Mouse (Mus musculus) embryonic fibroblast, embryonic 13.5 days (primary cell): ENCODE results near the gene E2f2. TPM values are rescaled to one million over a fixed set of nuclear protein-coding genes. Genes with fewer than 3 reads are reported as not detected.

ENCODE experiments used
- H3K27ac ChIP-seq: 2 replicates; pipeline ENCODE4 v1.5.1; 2012; ENCODE audit warnings: low read length, control low read depth, inconsistent platforms; ENCODE audit not compliant: insufficient read depth
- H3K4me1 ChIP-seq: 2 replicates; pipeline ENCODE4 v1.6.1; 2011; ENCODE audit warnings: low read length; ENCODE audit not compliant: control insufficient read depth, insufficient read depth
- H3K4me3 ChIP-seq: 2 replicates; pipeline ENCODE4 v1.5.1; 2011; ENCODE audit warnings: mild to moderate bottlenecking, control low read depth, low read length; ENCODE audit not compliant: insufficient read depth
- CTCF ChIP-seq: IDR thresholded peaks from 2 replicates; pipeline ENCODE4 v1.5.1; 2011; ENCODE audit warnings: mild to moderate bottlenecking, control low read depth, low read length, moderate library complexity, borderline replicate concordance; ENCODE audit not compliant: insufficient read depth
- POLR2A ChIP-seq: IDR thresholded peaks from 2 replicates; pipeline ENCODE4 v1.6.1; 2011; ENCODE audit warnings: low read depth, mild to moderate bottlenecking, control low read depth, low read length, moderate library complexity
- polyA plus RNA-seq: library from polyadenylated mRNA; stranded (reverse); fragments of >200 nt; gene quantifications from 2 replicates; pipeline ENCODE4 v1.2.4, GENCODE M21; 2011; ENCODE audit warnings: low read depth; ENCODE audit not compliant: missing spikeins, insufficient read length

Gene E2f2
- polyA plus RNA-seq, 1 experiment = 1.1 TPM

DNA sequence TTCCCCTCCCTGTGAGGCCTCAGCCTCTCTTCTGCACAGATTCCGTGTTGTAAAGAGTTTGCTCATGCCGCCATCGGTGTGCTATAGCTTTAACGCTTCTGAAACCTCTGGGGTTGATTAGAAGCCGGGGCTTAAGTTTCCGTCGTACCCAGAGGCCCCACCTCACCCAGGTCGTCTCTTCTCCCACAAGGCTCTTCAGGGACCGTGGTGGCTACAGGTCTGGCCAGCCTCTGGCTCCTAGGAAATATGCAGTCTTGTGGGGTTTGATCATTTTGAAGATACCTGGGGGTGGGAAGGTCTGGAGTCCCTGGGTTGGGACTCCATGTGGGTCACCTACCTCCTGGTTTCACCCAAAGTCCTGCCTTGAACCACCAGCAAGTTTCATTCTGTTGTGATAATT lies 23.4 kb downstream of the E2f2 start:
- H3K4me1 ChIP-seq = no peaks in the 10 kb centered on the region
- H3K4me3 ChIP-seq = no peak overlapping the region
- no peak for TF ChIP-seq CTCF
- TF ChIP-seq POLR2A = no peak
- no peak overlapping the region for H3K27ac ChIP-seq

DNA sequence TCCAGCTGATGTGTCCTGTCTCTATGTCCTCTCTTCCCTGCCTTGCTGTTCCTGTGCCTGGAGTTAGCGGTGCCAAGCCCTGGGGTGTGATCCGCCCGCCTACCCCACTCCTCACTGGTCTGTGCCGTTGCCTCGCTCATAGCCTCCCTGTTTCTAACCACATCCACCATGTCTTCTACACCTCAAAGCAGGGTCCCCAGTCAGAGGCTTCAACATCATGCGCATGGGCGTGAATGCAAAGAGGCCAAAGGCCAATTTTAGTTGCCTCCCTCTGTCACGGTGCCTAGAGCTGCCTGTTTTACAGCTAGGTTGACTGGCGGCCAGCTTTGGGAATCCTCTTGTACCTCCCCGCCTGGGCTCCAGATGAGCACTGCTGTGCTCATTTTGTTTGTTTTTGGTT lies 24.0 kb downstream of the E2f2 start:
- no peak overlapping the region for H3K4me3 ChIP-seq
- no peaks in the 10 kb centered on the region for H3K4me1 ChIP-seq
- no peak for TF ChIP-seq POLR2A
- no peak overlapping the region for H3K27ac ChIP-seq

DNA sequence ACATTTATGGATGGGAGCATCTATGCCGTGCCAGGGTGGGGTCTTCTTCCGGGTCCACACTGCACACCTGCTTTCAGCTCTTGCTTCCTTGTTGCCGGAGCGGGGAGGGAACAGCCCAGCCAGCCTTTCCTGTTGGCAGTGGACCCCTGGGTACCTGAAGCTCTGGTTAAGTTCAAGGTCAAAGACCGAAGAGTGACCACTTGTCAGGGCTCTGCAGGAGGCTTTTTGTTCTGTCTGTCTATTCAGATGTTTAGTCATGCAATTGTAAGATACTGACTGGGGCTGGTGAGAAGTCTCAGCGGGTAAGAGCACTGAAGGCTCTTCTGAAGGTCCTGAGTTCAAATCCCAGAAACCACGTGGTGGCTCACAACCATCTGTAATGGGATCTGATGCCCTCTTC lies 26.7 kb downstream of the E2f2 start:
- TF ChIP-seq CTCF (no peak), POLR2A (no peak)
- no peak overlapping the region for H3K4me3 ChIP-seq
- no peak overlapping the region for H3K27ac ChIP-seq
- H3K4me1 ChIP-seq = no peaks in the 10 kb centered on the region

DNA sequence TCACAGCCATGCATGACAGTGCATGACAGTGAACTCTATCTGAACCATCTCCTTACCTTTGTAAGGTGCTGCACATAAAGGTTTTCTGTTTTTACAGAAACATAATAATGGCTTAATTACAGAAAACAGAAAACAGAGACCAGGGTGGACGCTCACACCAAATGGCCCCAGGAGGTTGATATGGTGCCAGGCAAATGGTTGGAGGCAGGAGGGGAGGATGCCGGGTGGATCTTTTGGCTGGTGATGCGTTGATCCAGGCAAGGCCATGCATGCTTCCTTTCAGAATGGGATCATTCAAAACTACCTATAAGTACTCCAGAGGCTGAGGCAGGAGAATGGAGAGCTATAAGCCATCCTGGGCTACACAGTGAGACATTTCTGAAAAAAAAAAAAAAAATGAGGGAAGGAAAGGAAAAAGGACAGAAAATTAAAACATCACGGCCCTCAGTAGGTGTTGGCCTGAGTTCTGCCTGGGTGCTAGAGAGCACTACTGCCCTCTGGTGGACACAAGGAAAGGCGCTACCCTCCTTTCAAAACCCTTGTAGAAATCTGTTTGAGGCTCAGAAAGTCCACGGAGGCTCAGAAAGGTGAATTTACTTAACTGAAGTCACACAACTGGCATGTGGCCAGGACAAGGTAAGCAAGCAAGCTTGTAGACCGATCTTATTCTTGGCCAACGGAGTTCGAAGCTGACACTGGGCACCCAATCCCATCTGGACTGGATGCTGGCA lies 27.5 kb downstream of the E2f2 start:
- no peaks in the 10 kb centered on the region for H3K4me1 ChIP-seq
- peak; percentile 89 for TF ChIP-seq CTCF
- TF ChIP-seq POLR2A = no peak

DNA sequence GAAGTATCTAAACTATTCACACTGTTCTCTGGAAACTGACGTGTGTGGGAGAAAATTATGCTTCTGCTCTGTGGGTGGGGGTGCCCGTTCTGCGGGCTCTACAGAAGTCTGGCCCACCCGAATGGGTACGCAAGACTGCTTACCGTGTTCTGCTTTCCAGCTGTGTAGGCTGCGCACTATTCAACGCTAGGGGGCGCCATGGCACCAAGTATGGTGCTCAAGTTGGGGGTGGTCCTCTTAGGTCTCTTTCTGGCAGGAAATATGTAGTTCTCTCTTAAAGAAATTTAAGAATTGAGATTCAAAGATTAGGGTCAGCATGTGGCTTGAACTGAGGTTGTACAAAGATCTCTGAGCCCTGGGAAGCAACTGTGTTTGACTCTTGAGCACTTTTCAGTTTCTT lies 30.3 kb downstream of the E2f2 start:
- no peak overlapping the region for H3K27ac ChIP-seq
- no peaks in the 10 kb centered on the region; the same call in 1 of the 2 replicates for H3K4me1 ChIP-seq
- no peak overlapping the region for H3K4me3 ChIP-seq
- TF ChIP-seq CTCF (peak; percentile 88), POLR2A (no peak)

More for the DNA sequence above, 27.5 kb downstream of the E2f2 start:
- no peak overlapping the region for H3K4me3 ChIP-seq
- no peak overlapping the region for H3K27ac ChIP-seq

DNA sequence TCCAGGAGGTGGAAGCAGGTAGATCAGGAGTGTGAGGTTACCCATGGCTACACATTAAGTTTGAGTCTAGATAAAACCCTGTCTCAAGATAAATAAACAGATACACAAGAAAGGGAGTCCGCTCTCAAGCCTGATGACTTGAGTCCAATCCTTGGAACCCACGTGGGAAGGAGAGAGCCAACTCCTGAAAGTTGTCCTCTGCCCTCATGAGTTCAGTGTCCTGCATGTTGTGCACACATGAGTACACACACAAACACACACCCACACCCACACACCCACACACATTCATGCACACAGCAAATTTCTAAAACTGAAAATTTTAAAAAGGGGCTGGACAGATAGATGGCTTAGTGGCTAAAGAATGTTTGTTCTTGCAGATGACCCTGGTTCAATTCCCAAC lies 32.6 kb downstream of the E2f2 start:
- Histone ChIP-seq H3K27ac (no peak overlapping the region), H3K4me3 (no peak overlapping the region), H3K4me1 (no peaks in the 10 kb centered on the region; the same call in 1 of the 2 replicates)
- no peak for TF ChIP-seq POLR2A
- no peak for TF ChIP-seq CTCF

DNA sequence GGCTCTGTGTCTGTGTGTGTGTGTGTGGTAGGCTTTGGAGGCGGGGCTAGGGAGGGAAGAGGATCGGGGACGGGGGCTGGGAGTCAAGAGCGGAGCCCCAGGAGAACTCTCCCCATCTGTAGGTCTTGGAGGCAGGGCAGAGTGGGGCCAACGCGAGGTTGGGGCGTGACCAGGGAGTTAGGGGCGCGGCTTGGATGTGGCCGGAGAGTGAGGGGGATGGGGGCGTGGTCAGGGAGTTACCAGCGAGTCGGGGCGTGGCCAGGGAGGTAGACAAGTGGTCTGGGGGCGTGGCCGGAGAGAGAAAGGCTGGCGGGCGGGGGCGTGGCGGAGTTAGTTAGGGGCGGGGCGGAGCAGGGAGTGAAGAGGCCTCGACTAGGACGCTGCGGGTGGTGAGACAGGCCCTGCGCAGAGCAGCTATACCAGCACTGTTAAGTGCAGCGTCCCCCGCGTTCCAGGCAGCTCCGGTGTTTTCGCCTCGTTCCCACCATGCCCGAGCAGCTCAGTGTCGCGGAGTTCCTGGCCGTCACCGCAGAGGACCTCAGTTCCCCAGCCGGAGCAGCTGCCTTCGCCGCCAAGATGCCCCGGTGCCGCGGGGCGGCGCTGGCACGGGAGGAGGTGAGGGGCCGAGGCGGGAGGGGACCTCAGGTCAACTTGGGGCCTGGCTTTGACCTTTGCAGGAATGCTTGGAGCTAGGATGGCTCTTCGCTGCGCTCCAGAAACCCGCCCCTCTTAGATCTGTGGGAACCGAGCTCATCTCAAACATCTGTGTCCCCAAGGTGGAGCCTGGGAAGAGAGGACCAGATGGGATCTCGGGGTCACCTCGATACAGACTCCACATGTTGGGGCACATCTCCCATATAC lies 34.1 kb downstream of the E2f2 start, which contains the start of gene Asap3:
TSS of gene Asap3 (plus strand) at position 333 of the 861 bp plus-strand sequence.
- Histone ChIP-seq H3K27ac (no peak within 1 kb of the TSS), H3K4me1 (peaks cover 3% of the 10 kb centered on the region; the same call in 1 of the 2 replicates), H3K4me3 (peak within 1 kb of the TSS; percentile 43)
- TF ChIP-seq POLR2A (peak; percentile 95), CTCF (no peak)

DNA sequence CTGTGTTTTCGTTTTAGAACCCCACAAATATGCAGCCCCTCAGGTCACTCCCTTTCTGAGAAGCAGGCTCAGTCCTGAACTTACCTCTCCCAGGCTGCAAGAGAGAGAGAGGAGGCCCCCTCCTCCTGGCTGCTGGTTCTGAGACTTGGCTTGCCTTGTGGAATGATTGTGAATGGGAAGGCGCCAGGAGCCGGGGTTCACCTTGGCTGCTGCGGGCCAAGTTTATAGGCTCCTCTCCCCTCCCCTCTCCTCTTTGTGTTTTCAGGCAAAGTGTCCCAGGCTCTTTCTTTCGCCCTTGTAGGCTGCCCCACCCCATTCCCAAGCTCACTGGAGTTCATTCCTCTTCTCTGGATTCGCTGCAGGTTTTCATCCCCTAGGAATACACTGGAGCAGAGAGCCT lies 34.7 kb downstream of the E2f2 start:
- Histone ChIP-seq H3K4me3 (peak overlapping the region; percentile 43), H3K27ac (no peak overlapping the region), H3K4me1 (peaks cover 3% of the 10 kb centered on the region; the same call in 1 of the 2 replicates)
- no peak for TF ChIP-seq CTCF
- TF ChIP-seq POLR2A = no peak

DNA sequence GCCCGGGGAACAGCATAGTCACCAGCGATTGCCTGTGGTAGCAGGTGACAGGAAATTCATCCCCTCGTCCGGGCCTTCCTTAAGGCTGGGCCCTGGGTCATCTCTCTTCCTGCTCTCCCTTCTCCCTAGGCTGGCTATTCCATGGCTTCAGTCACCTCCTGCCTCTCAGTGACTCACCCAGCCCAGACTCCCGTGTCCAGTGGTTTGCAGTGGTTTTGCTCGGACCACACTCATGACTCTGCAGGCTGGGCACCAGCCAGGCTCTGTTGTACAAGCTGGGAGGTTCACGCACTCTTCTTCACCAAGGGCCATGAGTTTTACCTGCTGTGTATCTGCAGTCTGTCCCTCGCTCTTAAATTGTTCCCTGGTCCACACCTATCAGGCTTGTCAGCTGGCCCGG lies 38.7 kb downstream of the E2f2 start:
- Histone ChIP-seq H3K4me3 (no peak overlapping the region), H3K27ac (no peak overlapping the region), H3K4me1 (peaks cover 3% of the 10 kb centered on the region; the same call in 1 of the 2 replicates)
- TF ChIP-seq POLR2A (no peak), CTCF (no peak)

DNA sequence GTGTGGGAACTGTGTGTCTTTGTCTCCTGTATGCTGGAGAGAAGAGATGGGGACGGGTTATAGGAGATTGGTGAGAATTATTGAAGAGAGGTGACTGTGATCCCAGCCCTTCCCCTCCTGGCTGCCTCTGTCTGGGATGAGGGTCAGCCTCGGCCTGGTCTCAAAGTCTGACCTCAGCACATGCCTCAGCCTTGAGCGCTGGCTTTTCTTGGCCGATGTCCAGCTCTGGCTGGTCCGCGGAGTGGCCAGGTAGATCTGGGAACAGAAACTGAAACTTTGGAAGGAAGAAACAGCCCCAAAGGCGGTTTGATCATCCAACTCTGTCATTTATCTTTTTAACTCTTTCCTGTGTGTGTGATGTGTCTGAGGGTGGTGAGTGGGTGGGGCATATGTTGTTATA lies 41.4 kb downstream of the E2f2 start:
- TF ChIP-seq CTCF (no peak), POLR2A (no peak)
- Histone ChIP-seq H3K4me1 (peaks cover 6% of the 10 kb centered on the region; the same call in 1 of the 2 replicates), H3K27ac (no peak overlapping the region), H3K4me3 (no peak overlapping the region)
